Mouse (Mus musculus) CH12F3 (cell line): ENCODE results near the gene Cblc.

Experiments
- in situ Hi-C: fragments of 300-500 bp; cut with MboI; formaldehyde crosslinking; loops from 2 replicates; pipeline ENCODE4 v1.14.3; 2020; ENCODE audit warnings: low sequenced_read_pairs

Gene Cblc

GRCm38 (mm10) chr7:19784764-19785535 is 11.7 kb downstream of the Cblc start:
- in situ Hi-C loops, result no loop called here

- in situ Hi-C loops, result no loop called here
Observed at GRCm38 (mm10) chr7:19783630-19784029, 13.0 kb downstream of the Cblc start.

- in situ Hi-C loops, result no loop called here
Observed at GRCm38 (mm10) chr7:19782645-19783044, 14.0 kb downstream of the Cblc start.

GRCm38 (mm10) chr7:19781741-19782140 is 14.9 kb downstream of the Cblc start:
- in situ Hi-C loops, result no loop called here

- in situ Hi-C loops, result no loop called here
Observed at GRCm38 (mm10) chr7:19779903-19780302, 16.7 kb downstream of the Cblc start.

- in situ Hi-C loops, result no loop called here
Observed at GRCm38 (mm10) chr7:19778645-19779044, 18.0 kb downstream of the Cblc start.

GRCm38 (mm10) chr7:19777049-19777723 is 19.4 kb downstream of the Cblc start:
- in situ Hi-C loops, result no loop called here

GRCm38 (mm10) chr7:19771682-19772081 is 24.9 kb downstream of the Cblc start:
- in situ Hi-C loops, result no loop called here

- in situ Hi-C loops, result no loop called here
Observed at GRCm38 (mm10) chr7:19770984-19771391, 25.6 kb downstream of the Cblc start, which contains the start of gene Bcam. Bcam (minus strand) TSS chr7:19771016.

GRCm38 (mm10) chr7:19770375-19770754 is 26.2 kb downstream of the Cblc start:
- in situ Hi-C loops, result no loop called here

GRCm38 (mm10) chr7:19769434-19770374 is 26.9 kb downstream of the Cblc start:
- in situ Hi-C loops, result no loop called here

GRCm38 (mm10) chr7:19769001-19769400 is 27.6 kb downstream of the Cblc start:
- in situ Hi-C loops, result no loop called here

- in situ Hi-C loops, result no loop called here
Observed at GRCm38 (mm10) chr7:19768251-19768650, 28.4 kb downstream of the Cblc start.

GRCm38 (mm10) chr7:19764581-19764980 is 32.0 kb downstream of the Cblc start:
- in situ Hi-C loops, result no loop called here

- in situ Hi-C loops, result no loop called here
Observed at GRCm38 (mm10) chr7:19763829-19764477, 32.7 kb downstream of the Cblc start.

- in situ Hi-C loops, result no loop called here
Observed at GRCm38 (mm10) chr7:19762283-19762682, 34.3 kb downstream of the Cblc start.

- in situ Hi-C loops, result no loop called here
Observed at GRCm38 (mm10) chr7:19760021-19760420, 36.6 kb downstream of the Cblc start.

- in situ Hi-C loops, result no loop called here
Observed at GRCm38 (mm10) chr7:19758623-19759022, 38.0 kb downstream of the Cblc start.

GRCm38 (mm10) chr7:19755851-19756786 is 40.5 kb downstream of the Cblc start:
- in situ Hi-C loops, result no loop called here

- in situ Hi-C loops, result no loop called here
Observed at GRCm38 (mm10) chr7:19755008-19755407, 41.6 kb downstream of the Cblc start.
